Mouse (Mus musculus): Measurements from ENCODE around the gene Serpinb9b.

DNA sequence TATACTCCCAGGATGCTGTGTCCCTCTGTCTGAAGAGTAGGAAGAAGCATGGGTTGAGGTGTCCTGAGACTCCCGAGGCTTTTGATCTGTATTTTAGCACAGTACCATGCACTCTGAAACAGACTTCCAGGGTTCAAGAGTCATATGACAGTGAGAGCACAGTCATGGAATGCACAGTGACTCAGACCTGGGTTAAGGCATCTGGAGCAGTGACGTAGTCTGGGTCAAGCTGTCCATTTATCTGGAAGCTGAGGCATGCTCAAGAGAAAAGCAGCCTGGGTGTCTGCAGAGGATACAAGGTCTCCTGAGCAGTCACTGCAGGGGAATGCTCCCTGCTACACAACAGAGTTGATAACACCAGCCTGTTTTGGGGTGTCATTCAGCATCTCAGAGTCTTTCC, 1.3 kb downstream of the Serpinb9b start:
- TF ChIP-seq CTCF (IDR thresholded peaks at IDR 0.05; ENCODE audit: insufficient read depth, low read length) (no peak), POLR2A (IDR thresholded peaks at IDR 0.05; ENCODE audit: borderline replicate concordance, extremely low read depth, low read depth, low read length) (no peak)

Measured in lung, adult 2 months (tissue).